Mouse (Mus musculus): Measurements from ENCODE around the gene Shcbp1l.

GRCm38 (mm10) chr1:153489540-153489939 is 64.6 kb downstream of the Shcbp1l start:
- TF ChIP-seq CTCF (IDR thresholded peaks at IDR 0.05; ENCODE audit: borderline replicate concordance, control insufficient read depth, extremely low read depth, insufficient read depth, low read length, poor library complexity) (no peak), POLR2A (IDR thresholded peaks at IDR 0.05; ENCODE audit: control insufficient read depth, extremely low read depth, insufficient read depth, low read length, poor library complexity) (no peak)

Data from thymus, adult 2 months (tissue).